Mouse (Mus musculus) T-helper 17 cell (primary cell): ENCODE data around the gene Grm3.

Experiments used
- in situ Hi-C, 2 experiments: fragments of 300-600 bp; cut with MboI, MseI; formaldehyde crosslinking; loops; 1 replicate in 1 of 2; 2 replicates in 1 of 2; pipeline ENCODE4 v1.15.1; 2025; ENCODE audit warnings: high pct_unique_total_duplicates in 2 of 2

The Grm3 gene

GRCm38 (mm10) chr5:9724956-9725600, at the start of gene Grm3:
TSS of gene Grm3 (minus strand) at chr5:9725170.
- in situ Hi-C loops = no loop called here

- in situ Hi-C loops = no loop called here
These were observed 30.8 kb upstream of the Grm3 start for GRCm38 (mm10) chr5:9755751-9756150.

GRCm38 (mm10) chr5:9748184-9748583, 23.2 kb upstream of the Grm3 start:
- in situ Hi-C loops = no loop called here

- in situ Hi-C loops = no loop called here
These were observed 19.1 kb upstream of the Grm3 start for GRCm38 (mm10) chr5:9744120-9744519.

GRCm38 (mm10) chr5:9725601-9726268, 765 bp upstream of the Grm3 start:
- in situ Hi-C loops = no loop called here

- in situ Hi-C loops = no loop called here
These were observed 549 bp downstream of the Grm3 start for GRCm38 (mm10) chr5:9724287-9724955.

- in situ Hi-C loops = no loop called here
These were observed 3.8 kb downstream of the Grm3 start for GRCm38 (mm10) chr5:9721136-9721535.

- in situ Hi-C loops = no loop called here
These were observed 8.7 kb downstream of the Grm3 start for GRCm38 (mm10) chr5:9716295-9716694.

GRCm38 (mm10) chr5:9707096-9707495, 17.9 kb downstream of the Grm3 start:
- in situ Hi-C loops = no loop called here

GRCm38 (mm10) chr5:9703385-9704009, 21.5 kb downstream of the Grm3 start:
- in situ Hi-C loops = no loop called here

- in situ Hi-C loops = no loop called here
These were observed 22.1 kb downstream of the Grm3 start for GRCm38 (mm10) chr5:9702656-9703384.

- in situ Hi-C loops = no loop called here
These were observed 32.6 kb downstream of the Grm3 start for GRCm38 (mm10) chr5:9692333-9692732.

- in situ Hi-C loops = no loop called here
These were observed 34.2 kb downstream of the Grm3 start for GRCm38 (mm10) chr5:9690599-9691242.

GRCm38 (mm10) chr5:9690192-9690591, 34.8 kb downstream of the Grm3 start:
- in situ Hi-C loops = no loop called here

- in situ Hi-C loops = no loop called here
These were observed 41.8 kb downstream of the Grm3 start for GRCm38 (mm10) chr5:9683204-9683603.

GRCm38 (mm10) chr5:9669002-9669401, 56.0 kb downstream of the Grm3 start:
- in situ Hi-C loops = no loop called here

GRCm38 (mm10) chr5:9663416-9663815, 61.6 kb downstream of the Grm3 start:
- in situ Hi-C loops = no loop called here

GRCm38 (mm10) chr5:9661870-9662589, 62.9 kb downstream of the Grm3 start:
- in situ Hi-C loops = no loop called here

- in situ Hi-C loops = no loop called here
These were observed 86.4 kb downstream of the Grm3 start for GRCm38 (mm10) chr5:9638612-9639011.

- in situ Hi-C loops = no loop called here
These were observed 97.8 kb downstream of the Grm3 start for GRCm38 (mm10) chr5:9627220-9627619.

- in situ Hi-C loops = no loop called here
These were observed 100.6 kb downstream of the Grm3 start for GRCm38 (mm10) chr5:9624396-9624795.
